ENCODE assay signal across 8 mouse cellular contexts in genomic region chr19:28835500-28835864, GRCm38 (mm10). TPM values are rescaled to one million over a fixed set of nuclear protein-coding genes. Genes with fewer than 3 reads are reported as not detected.
DNase-seq lines count a peak whose midpoint lies in the region; ATAC-seq and TF ChIP-seq lines count a peak whose summit lies in the region.

No protein-coding gene starts in this region.

- 0 out of 2 replicates have a peak, but pooled peaks cover 3% of the 10 kb centered on the region for H3K4me1 ChIP-seq in kidney, embryonic 14.5 days (ENCODE audit: control insufficient read depth, insufficient read depth, low read length)
- peaks cover 5% of the 10 kb centered on the region; the same call in 1 of the 2 replicates for H3K4me1 ChIP-seq in cortical plate, adult 2 months (ENCODE audit: control insufficient read depth, insufficient read depth, low read length)
- H3K4me1 ChIP-seq in forebrain, postnatal 0 days (ENCODE audit: insufficient read depth) = peaks cover 9% of the 10 kb centered on the region
- H3K4me1 ChIP-seq in midbrain, embryonic 10.5 days = peaks cover 15% of the 10 kb centered on the region

- peak overlapping the region; percentile 53 for H3K4me3 ChIP-seq in kidney, embryonic 14.5 days (ENCODE audit: low read length)
- H3K4me3 ChIP-seq in cortical plate, adult 2 months (ENCODE audit: insufficient read depth, low read length) = peak overlapping the region; percentile 98
- peak overlapping the region; percentile 66 for H3K4me3 ChIP-seq in forebrain, postnatal 0 days (ENCODE audit: low read depth, low read length)
- peak overlapping the region; percentile 77 for H3K4me3 ChIP-seq in midbrain, embryonic 10.5 days

- no peaks in the 10 kb centered on the region for H3K9me3 ChIP-seq in kidney, embryonic 14.5 days (ENCODE audit: control insufficient read depth, low read length)
- no peaks in the 10 kb centered on the region for H3K9me3 ChIP-seq in forebrain, postnatal 0 days (ENCODE audit: low read length)
- H3K9me3 ChIP-seq in midbrain, embryonic 10.5 days (replicated peaks) = no peaks in the 10 kb centered on the region

- 8% methylated on average over 9 of the region's 9 CpGs for WGBS in kidney, embryonic 14.5 days
- WGBS in forebrain, postnatal 0 days = 12% methylated on average over 9 of the region's 9 CpGs
- 15% methylated on average over 9 of the region's 9 CpGs for WGBS in midbrain, embryonic 10.5 days

- no peak for DNase-seq in kidney, adult 11 months
- DNase-seq in forebrain, postnatal 0 days = peak; percentile 41
- no peak for DNase-seq in midbrain, embryonic 10.5 days (ENCODE audit: low spot score)
- DNase-seq in yolk sac, embryonic 10.5 days (ENCODE audit: low spot score) = no peak
- no peak for DNase-seq in layer of hippocampus, adult 11-12 months (ENCODE audit: low spot score)
- DNase-seq in adrenal gland, postnatal 10 days = no peak

- no peak for TF ChIP-seq CTCF in cortical plate, adult 2 months (IDR thresholded peaks at IDR 0.05; ENCODE audit: extremely low read depth, insufficient read depth, low read length)
- no peak for TF ChIP-seq CTCF in forebrain, postnatal 0 days (IDR thresholded peaks at IDR 0.05; ENCODE audit: low read depth)

- TF ChIP-seq POLR2A in cortical plate, adult 2 months (IDR thresholded peaks at IDR 0.05; ENCODE audit: extremely low read depth, insufficient read depth, low read length) = no peak

- peak overlapping the region; percentile 34; the same call in 1 of the 2 replicates for H3K9ac ChIP-seq in kidney, embryonic 14.5 days (ENCODE audit: low read depth, low read length)
- peak overlapping the region; percentile 79 for H3K9ac ChIP-seq in forebrain, postnatal 0 days

- peak overlapping the region; percentile 96 for H3K4me2 ChIP-seq in kidney, embryonic 14.5 days (replicated peaks; ENCODE audit: low read depth, low read length)
- H3K4me2 ChIP-seq in forebrain, postnatal 0 days (ENCODE audit: low read depth) = peak overlapping the region; percentile 65

- ATAC-seq in kidney, embryonic 14.5 days (ENCODE audit: low FRiP score, low TSS enrichment) = no peak
- ATAC-seq in forebrain, postnatal 0 days = peak; percentile 19

- no peaks in the 10 kb centered on the region for H3K36me3 ChIP-seq in kidney, embryonic 14.5 days (ENCODE audit: control insufficient read depth, insufficient read depth, low read length)
- H3K36me3 ChIP-seq in forebrain, postnatal 0 days (ENCODE audit: insufficient read depth) = no peaks in the 10 kb centered on the region
- H3K36me3 ChIP-seq in midbrain, embryonic 10.5 days = no peaks in the 10 kb centered on the region

- H3K27me3 ChIP-seq in kidney, embryonic 14.5 days (ENCODE audit: control insufficient read depth, insufficient read depth, low read length) = peaks cover 19% of the 10 kb centered on the region
- H3K27me3 ChIP-seq in forebrain, postnatal 0 days (ENCODE audit: insufficient read depth, low read length) = no peaks in the 10 kb centered on the region
- H3K27me3 ChIP-seq in midbrain, embryonic 10.5 days (ENCODE audit: low read depth, poor library complexity, severe bottlenecking) = peaks cover 51% of the 10 kb centered on the region

- H3K27ac ChIP-seq in kidney, embryonic 14.5 days (ENCODE audit: low read depth, low read length) = no peak overlapping the region
- peak overlapping the region; percentile 85 for H3K27ac ChIP-seq in cortical plate, adult 2 months (ENCODE audit: insufficient read depth, low read length)
- H3K27ac ChIP-seq in forebrain, postnatal 0 days (ENCODE audit: low read depth, low read length) = peak overlapping the region; percentile 69
- H3K27ac ChIP-seq in midbrain, embryonic 10.5 days (replicated peaks) = peak overlapping the region; percentile 57; the same call in 1 of the 2 replicates

RNA-seq across cellular contexts. Expression of gene Slc1a1, which starts 0.6 kb away (rescaled TPM):
- polyA plus RNA-seq in kidney, embryonic 14.5 days (2014; fragmentation: Nextera tagmentation; extraction: Ambion mirVana) = 1.2 and 1.3 TPM in 2 replicates
- polyA plus RNA-seq in cortical plate, adult 2 months (2012; rRNA removed) = 60.4 and 66.7 TPM in 2 replicates
- 74.2 and 78.0 TPM in 2 replicates for total RNA-seq in forebrain, postnatal 0 days (2014; rRNA removed)
- 34.9 and 49.2 TPM in 2 replicates for polyA plus RNA-seq in forebrain, postnatal 0 days (2015; fragmentation: Nextera tagmentation; extraction: Ambion mirVana)
- polyA plus RNA-seq in midbrain, embryonic 10.5 days (2016; fragmentation: Nextera tagmentation; extraction: Ambion mirVana) = 0.54 and 0.66 TPM in 2 replicates
- total RNA-seq in adrenal gland, postnatal 10 days (2021) = under 1 TPM; 0.51 to 0.94 TPM

Comparison
In these comparisons a context has a peak if more than half of its experiments do, and no peak if none do; other contexts are left out.
1. RNA of gene Slc1a1, which starts 0.6 kb away (polyA plus RNA-seq): 60.4 to 66.7 TPM in cortical plate, adult 2 months and 34.9 to 49.2 TPM in forebrain, postnatal 0 days; 1.2 to 1.3 TPM in kidney, embryonic 14.5 days and 0.54 to 0.66 TPM in midbrain, embryonic 10.5 days; every median in the first group is over 10 times any median in the second.
2. Peak in every context shown above with its lines, with median percentiles within 50 percentile points of each other: H3K4me3 ChIP-seq.